Mouse (Mus musculus): ENCODE measurements around the gene Tmed11. TPM values are rescaled to one million over a fixed set of nuclear protein-coding genes. Genes with fewer than 3 reads are reported as not detected.

Tmed11 gene
- polyA plus RNA-seq, 1 experiment from 2014 or later: not detected

Other genes with a start within 250 kb of the Tmed11 start
- gene Cplx1, start 245.3 kb downstream of the Tmed11 start, polyA plus RNA-seq (2014; fragmentation: Nextera tagmentation; extraction: Ambion mirVana): 16.9 and 17.4 TPM in 2 replicates
- gene Gak, start 165.6 kb downstream of the Tmed11 start, polyA plus RNA-seq (2014; fragmentation: Nextera tagmentation; extraction: Ambion mirVana): 53.4 and 53.5 TPM in 2 replicates
- 17.7 and 20.7 TPM in 2 replicates for gene Tmem175, start 165.6 kb downstream of the Tmed11 start, polyA plus RNA-seq (2014; fragmentation: Nextera tagmentation; extraction: Ambion mirVana)
- gene Idua, start 135.0 kb downstream of the Tmed11 start, polyA plus RNA-seq (2014; fragmentation: Nextera tagmentation; extraction: Ambion mirVana): 7.1 and 8.2 TPM in 2 replicates
- gene Dgkq, start 125.7 kb downstream of the Tmed11 start, polyA plus RNA-seq (2014; fragmentation: Nextera tagmentation; extraction: Ambion mirVana): 11.6 and 12.1 TPM in 2 replicates
- gene Slc26a1, start 119.8 kb downstream of the Tmed11 start, polyA plus RNA-seq (2014; fragmentation: Nextera tagmentation; extraction: Ambion mirVana): 0.96 and 0.97 TPM in 2 replicates
- gene Fgfrl1, start 103.0 kb downstream of the Tmed11 start, polyA plus RNA-seq (2014; fragmentation: Nextera tagmentation; extraction: Ambion mirVana): 26.0 and 28.6 TPM in 2 replicates
- 0.95 and 0.97 TPM in 2 replicates for gene Rnf212, start 20.4 kb downstream of the Tmed11 start, polyA plus RNA-seq (2014; fragmentation: Nextera tagmentation; extraction: Ambion mirVana)
- gene Vmn2r8, start 13.5 kb upstream of the Tmed11 start, polyA plus RNA-seq (2014; fragmentation: Nextera tagmentation; extraction: Ambion mirVana): not detected in 2 replicates
- not detected in 2 replicates for gene Vmn2r9, start 57.2 kb upstream of the Tmed11 start, polyA plus RNA-seq (2014; fragmentation: Nextera tagmentation; extraction: Ambion mirVana)
- gene Vmn2r10, start 211.2 kb upstream of the Tmed11 start, polyA plus RNA-seq (2014; fragmentation: Nextera tagmentation; extraction: Ambion mirVana): not detected in 2 replicates

Measured in neural tube, embryonic 11.5 days (tissue).